8 mouse cellular contexts compared by ENCODE assay signal in the genomic region with DNA sequence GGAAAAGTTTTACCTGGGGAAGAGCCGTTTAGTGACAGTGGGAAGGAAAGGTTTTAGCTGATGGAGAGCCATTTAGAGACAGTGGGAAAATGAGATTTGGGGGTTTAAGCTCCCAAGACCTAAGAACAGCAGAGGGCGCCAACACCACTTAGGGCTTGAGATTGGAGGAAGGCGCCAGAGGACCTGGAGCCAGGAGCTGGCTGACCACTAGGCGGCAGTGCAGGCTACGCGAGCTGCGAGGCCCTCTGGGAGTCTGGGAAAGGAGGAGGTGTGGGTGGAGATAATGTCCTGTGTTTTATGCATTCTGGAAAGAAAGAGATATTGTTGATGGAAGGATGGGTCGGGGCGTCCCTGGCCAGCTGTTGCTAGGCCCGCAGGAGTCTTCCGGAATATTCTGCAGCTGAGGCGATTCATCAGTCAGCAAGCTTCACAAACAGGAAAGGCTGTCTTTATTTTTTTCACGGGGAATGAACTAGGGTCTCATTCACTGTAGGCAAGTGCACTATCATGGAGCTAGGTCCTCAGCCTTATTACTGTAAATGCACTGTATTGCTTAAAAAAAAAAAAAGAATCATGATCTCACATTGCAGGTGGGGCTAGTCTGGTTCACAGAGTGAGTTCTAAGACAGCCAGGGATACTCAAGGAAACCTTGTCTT. TPM values are rescaled to one million over a fixed set of nuclear protein-coding genes. Genes with fewer than 3 reads are reported as not detected.
DNase-seq lines count a peak whose midpoint lies in the region; ATAC-seq and TF ChIP-seq lines count a peak whose summit lies in the region.

No protein-coding gene starts in this region.

- H3K36me3 ChIP-seq in ES-Bruce4 (ENCODE audit: control insufficient read depth, insufficient read depth, low read length, poor library complexity, severe bottlenecking), result no peaks in the 10 kb centered on the region
- H3K36me3 ChIP-seq in forebrain, embryonic 14.5 days (ENCODE audit: control insufficient read depth, insufficient read depth, low read length), result no peaks in the 10 kb centered on the region
- H3K36me3 ChIP-seq in liver, postnatal 0 days (replicated peaks; ENCODE audit: insufficient read depth, low read length), result peaks cover 3% of the 10 kb centered on the region; the same call in 1 of the 2 replicates
- H3K36me3 ChIP-seq in neural tube, embryonic 14.5 days (ENCODE audit: control insufficient read depth, insufficient read depth, low read length), result no peaks in the 10 kb centered on the region
- no peaks in the 10 kb centered on the region for H3K36me3 ChIP-seq in testis, adult 2 months (ENCODE audit: control insufficient read depth, insufficient read depth, low read length)

- intact Hi-C loops in heart, postnatal 14 days (cut with DNase I), result loop anchor here (1.0 to 2.0 kb wide), 2 partner anchors 52 to 61 kb away; no protein-coding TSS in a partner anchor

- peak; percentile 98 for DNase-seq in forebrain, embryonic 14.5 days (ENCODE audit: low spot score)
- peak; percentile 97 to 99 for DNase-seq in heart, postnatal 14 days
- peak; percentile 97 for DNase-seq in layer of hippocampus, adult 11-12 months (ENCODE audit: low spot score)
- peak; percentile 95 for DNase-seq in liver, postnatal 0 days

- no peak; the same call in 1 of the 2 replicates for TF ChIP-seq EP300 in ES-Bruce4 (IDR thresholded peaks at IDR 0.05; ENCODE audit: insufficient read depth, low read depth, low read length)
- no peak for TF ChIP-seq EP300 in liver, postnatal 0 days (IDR thresholded peaks at IDR 0.05; ENCODE audit: low read depth)

- peak; percentile 89 for ATAC-seq in cerebellum, adult (ENCODE audit: insufficient number of reproducible peaks, low FRiP score, low TSS enrichment)
- ATAC-seq in forebrain, embryonic 14.5 days, result peak; percentile 96
- ATAC-seq in liver, postnatal 0 days, result peak; percentile 85
- peak; percentile 86 for ATAC-seq in neural tube, embryonic 14.5 days (ENCODE audit: low read depth)

- H3K27me3 ChIP-seq in ES-Bruce4 (ENCODE audit: control insufficient read depth, insufficient read depth, low read length, poor library complexity, severe bottlenecking), result no peaks in the 10 kb centered on the region
- H3K27me3 ChIP-seq in forebrain, embryonic 14.5 days (replicated peaks; ENCODE audit: control insufficient read depth, insufficient read depth, low read length), result no peaks in the 10 kb centered on the region
- H3K27me3 ChIP-seq in liver, postnatal 0 days (ENCODE audit: insufficient read depth, low read length), result no peaks in the 10 kb centered on the region
- no peaks in the 10 kb centered on the region for H3K27me3 ChIP-seq in neural tube, embryonic 14.5 days (ENCODE audit: control insufficient read depth, insufficient read depth, low read length)
- H3K27me3 ChIP-seq in testis, adult 2 months (ENCODE audit: control insufficient read depth, insufficient read depth, low read length), result no peaks in the 10 kb centered on the region

- 6% methylated on average over 13 of the region's 13 CpGs for WGBS in forebrain, embryonic 14.5 days
- 7% methylated on average over 13 of the region's 13 CpGs for WGBS in liver, postnatal 0 days (ENCODE audit: insufficient replicate concordance)
- WGBS in neural tube, embryonic 14.5 days, result 4% methylated on average over 13 of the region's 13 CpGs

- H3K4me2 ChIP-seq in forebrain, embryonic 14.5 days (ENCODE audit: low read length), result peak overlapping the region; percentile 37
- H3K4me2 ChIP-seq in liver, postnatal 0 days (ENCODE audit: low read depth, low read length), result no peak overlapping the region
- peak overlapping the region; percentile 31 for H3K4me2 ChIP-seq in neural tube, embryonic 14.5 days (ENCODE audit: low read depth, low read length)

- no peak overlapping the region for H3K27ac ChIP-seq in ES-Bruce4 (ENCODE audit: insufficient read depth, low read length)
- H3K27ac ChIP-seq in forebrain, embryonic 14.5 days (ENCODE audit: low read depth, low read length), result no peak overlapping the region
- H3K27ac ChIP-seq in liver, postnatal 0 days (ENCODE audit: low read depth), result no peak overlapping the region
- no peak overlapping the region for H3K27ac ChIP-seq in neural tube, embryonic 14.5 days (ENCODE audit: low read depth, low read length)
- H3K27ac ChIP-seq in testis, adult 2 months (ENCODE audit: control insufficient read depth, insufficient read depth, low read depth, low read length), result no peak overlapping the region

- no peak overlapping the region for H3K9ac ChIP-seq in ES-Bruce4 (ENCODE audit: low read depth, poor library complexity, severe bottlenecking)
- peak overlapping the region; percentile 45; the same call in 1 of the 2 replicates for H3K9ac ChIP-seq in forebrain, embryonic 14.5 days (ENCODE audit: low read length)
- no peak overlapping the region for H3K9ac ChIP-seq in liver, postnatal 0 days (replicated peaks)
- no peak overlapping the region for H3K9ac ChIP-seq in neural tube, embryonic 14.5 days (replicated peaks; ENCODE audit: low read depth, low read length)

- H3K4me3 ChIP-seq in ES-Bruce4 (ENCODE audit: low read depth, low read length), result no peak overlapping the region
- H3K4me3 ChIP-seq in forebrain, embryonic 14.5 days (ENCODE audit: low read depth, low read length), result peak overlapping the region; percentile 3; the same call in 1 of the 2 replicates
- H3K4me3 ChIP-seq in liver, postnatal 0 days (ENCODE audit: low read depth, low read length), result no peak overlapping the region
- H3K4me3 ChIP-seq in neural tube, embryonic 14.5 days (ENCODE audit: low read depth, low read length), result peak overlapping the region; percentile 0; the same call in 1 of the 2 replicates
- peak overlapping the region; percentile 16; the same call in 1 of the 2 replicates for H3K4me3 ChIP-seq in testis, adult 2 months (ENCODE audit: control insufficient read depth, low read depth, low read length)

- peak; percentile 100 for TF ChIP-seq CTCF in ES-Bruce4 (IDR thresholded peaks at IDR 0.05; ENCODE audit: low read depth, low read length)
- peak; percentile 100 for TF ChIP-seq CTCF in liver, postnatal 0 days (IDR thresholded peaks at IDR 0.05; ENCODE audit: low read depth)
- peak; percentile 99 for TF ChIP-seq CTCF in testis, adult 2 months (IDR thresholded peaks at IDR 0.05; ENCODE audit: control insufficient read depth, insufficient read depth, insufficient replicate concordance, low read depth, low read length)

- no peaks in the 10 kb centered on the region for H3K9me3 ChIP-seq in ES-Bruce4 (replicated peaks; ENCODE audit: control insufficient read depth, insufficient read depth, low read length, poor library complexity, severe bottlenecking)
- H3K9me3 ChIP-seq in forebrain, embryonic 14.5 days (replicated peaks; ENCODE audit: control insufficient read depth, low read length), result no peaks in the 10 kb centered on the region
- no peaks in the 10 kb centered on the region for H3K9me3 ChIP-seq in liver, postnatal 0 days (ENCODE audit: low read length)
- no peaks in the 10 kb centered on the region for H3K9me3 ChIP-seq in neural tube, embryonic 14.5 days (ENCODE audit: control insufficient read depth, low read length)

- TF ChIP-seq POLR2A in ES-Bruce4 (IDR thresholded peaks at IDR 0.05; ENCODE audit: insufficient read depth, low read length), result no peak
- TF ChIP-seq POLR2A in testis, adult 2 months (IDR thresholded peaks at IDR 0.05; ENCODE audit: control insufficient read depth, low read depth, low read length), result no peak

- H3K4me1 ChIP-seq in ES-Bruce4 (ENCODE audit: control insufficient read depth, insufficient read depth, low read length), result peaks cover 2% of the 10 kb centered on the region
- no peaks in the 10 kb centered on the region for H3K4me1 ChIP-seq in forebrain, embryonic 14.5 days (ENCODE audit: control insufficient read depth, insufficient read depth, low read length)
- H3K4me1 ChIP-seq in liver, postnatal 0 days (ENCODE audit: insufficient read depth), result peaks cover 7% of the 10 kb centered on the region
- no peaks in the 10 kb centered on the region for H3K4me1 ChIP-seq in neural tube, embryonic 14.5 days (ENCODE audit: control insufficient read depth, insufficient read depth, low read length)
- peaks cover 2% of the 10 kb centered on the region; the same call in 1 of the 2 replicates for H3K4me1 ChIP-seq in testis, adult 2 months (ENCODE audit: control insufficient read depth, insufficient read depth, low read length)

RNA-seq across cellular contexts. Expression of gene Phldb3, which starts 9.5 kb away (rescaled TPM):
- polyA plus RNA-seq in ES-Bruce4 (2011; ENCODE audit: insufficient read depth, insufficient read length, low read depth, missing spikeins), result 5.6 and 7.1 TPM in 2 replicates
- not detected in 2 replicates for polyA plus RNA-seq in forebrain, embryonic 14.5 days (2014; fragmentation: Nextera tagmentation; extraction: Ambion mirVana)
- total RNA-seq in heart, postnatal 14 days (2021), result under 1 TPM; 0.51 to 0.55 TPM
- 0.12 and 0.25 TPM in 2 replicates for polyA plus RNA-seq in liver, postnatal 0 days (2015; fragmentation: Nextera tagmentation; extraction: Ambion mirVana)
- polyA plus RNA-seq in neural tube, embryonic 14.5 days (2014; fragmentation: Nextera tagmentation; extraction: Ambion mirVana), result not detected in 2 replicates
- polyA plus RNA-seq in testis, adult 2 months (2012; rRNA removed), result 0.52 and 0.85 TPM in 2 replicates

RNA-seq across cellular contexts. Expression of gene Zfp575, which starts 13.6 kb away (rescaled TPM):
- 0.88 and 1.4 TPM in 2 replicates for polyA plus RNA-seq in ES-Bruce4 (2011; ENCODE audit: insufficient read depth, insufficient read length, low read depth, missing spikeins)
- polyA plus RNA-seq in forebrain, embryonic 14.5 days (2014; fragmentation: Nextera tagmentation; extraction: Ambion mirVana), result 3.3 and 6.6 TPM in 2 replicates
- total RNA-seq in heart, postnatal 14 days (2021), result under 1 TPM; 0.12 TPM
- polyA plus RNA-seq in liver, postnatal 0 days (2015; fragmentation: Nextera tagmentation; extraction: Ambion mirVana), result 0.13 and 0.15 TPM in 2 replicates
- 8.5 and 9.4 TPM in 2 replicates for polyA plus RNA-seq in neural tube, embryonic 14.5 days (2014; fragmentation: Nextera tagmentation; extraction: Ambion mirVana)
- polyA plus RNA-seq in testis, adult 2 months (2012; rRNA removed), result 0.04 and 0.06 TPM in 2 replicates

RNA-seq across cellular contexts. Expression of gene Ethe1, which starts 13.7 kb away (rescaled TPM):
- polyA plus RNA-seq in ES-Bruce4 (2011; ENCODE audit: insufficient read depth, insufficient read length, low read depth, missing spikeins), result 13.4 and 15.5 TPM in 2 replicates
- polyA plus RNA-seq in forebrain, embryonic 14.5 days (2014; fragmentation: Nextera tagmentation; extraction: Ambion mirVana), result 22.6 and 23.2 TPM in 2 replicates
- total RNA-seq in heart, postnatal 14 days (2021), result 10 to 100 TPM; 29.8 to 30.1 TPM
- 39.7 and 40.9 TPM in 2 replicates for polyA plus RNA-seq in liver, postnatal 0 days (2015; fragmentation: Nextera tagmentation; extraction: Ambion mirVana)
- 26.4 and 27.9 TPM in 2 replicates for polyA plus RNA-seq in neural tube, embryonic 14.5 days (2014; fragmentation: Nextera tagmentation; extraction: Ambion mirVana)
- 1.3 and 1.5 TPM in 2 replicates for polyA plus RNA-seq in testis, adult 2 months (2012; rRNA removed)

RNA-seq across cellular contexts. Expression of gene Lypd3, which starts 35.3 kb away (rescaled TPM):
- polyA plus RNA-seq in ES-Bruce4 (2011; ENCODE audit: insufficient read depth, insufficient read length, low read depth, missing spikeins), result 0.48 and 0.81 TPM in 2 replicates
- 0.20 and 0.21 TPM in 2 replicates for polyA plus RNA-seq in forebrain, embryonic 14.5 days (2014; fragmentation: Nextera tagmentation; extraction: Ambion mirVana)
- total RNA-seq in heart, postnatal 14 days (2021), result not detected
- not detected in 2 replicates for polyA plus RNA-seq in liver, postnatal 0 days (2015; fragmentation: Nextera tagmentation; extraction: Ambion mirVana)
- 0.16 TPM in 1 of 2 replicates, not detected in the other for polyA plus RNA-seq in neural tube, embryonic 14.5 days (2014; fragmentation: Nextera tagmentation; extraction: Ambion mirVana)
- 0.06 and 0.16 TPM in 2 replicates for polyA plus RNA-seq in testis, adult 2 months (2012; rRNA removed)

RNA-seq across cellular contexts. Expression of gene Xrcc1, which starts 55.0 kb away (rescaled TPM):
- 84.8 and 85.8 TPM in 2 replicates for polyA plus RNA-seq in ES-Bruce4 (2011; ENCODE audit: insufficient read depth, insufficient read length, low read depth, missing spikeins)
- polyA plus RNA-seq in forebrain, embryonic 14.5 days (2014; fragmentation: Nextera tagmentation; extraction: Ambion mirVana), result 65.1 and 66.6 TPM in 2 replicates
- total RNA-seq in heart, postnatal 14 days (2021), result 10 to 100 TPM; 23.8 to 26.3 TPM
- polyA plus RNA-seq in liver, postnatal 0 days (2015; fragmentation: Nextera tagmentation; extraction: Ambion mirVana), result 17.9 and 18.0 TPM in 2 replicates
- polyA plus RNA-seq in neural tube, embryonic 14.5 days (2014; fragmentation: Nextera tagmentation; extraction: Ambion mirVana), result 54.1 and 57.4 TPM in 2 replicates
- polyA plus RNA-seq in testis, adult 2 months (2012; rRNA removed), result 69.4 and 79.8 TPM in 2 replicates

Comparison
In these comparisons a context has a peak if more than half of its experiments do, and no peak if none do; other contexts are left out.
1. H3K4me3 ChIP-seq: peak in forebrain, embryonic 14.5 days (single experiment), neural tube, embryonic 14.5 days (single experiment) and testis, adult 2 months (single experiment); none in ES-Bruce4 (single experiment) and liver, postnatal 0 days (single experiment).
2. Peak in every context shown above with its lines, with median percentiles within 50 percentile points of each other: CTCF ChIP-seq, ATAC-seq and DNase-seq.